Mouse (Mus musculus) lung, adult 2 months (tissue): Measurements from ENCODE around the gene Abcb9. TPM values are rescaled to one million over a fixed set of nuclear protein-coding genes. Genes with fewer than 3 reads are reported as not detected.
A peak's percentile ranks its signal among the peaks of the same experiment; 100 is the strongest.

Source experiments
- DNase-seq: peaks from one replicate; pipeline ENCODE4 v3.0.0; 2022
- H3K4me1 ChIP-seq: fragments of 200-500 bp; 2 replicates; pipeline ENCODE4 v1.6.1; 2011; ENCODE audit warnings: low read length; ENCODE audit not compliant: control insufficient read depth, insufficient read depth
- H3K4me3 ChIP-seq: fragments of 200-500 bp; replicated peaks from 2 replicates; pipeline ENCODE3; 2011; ENCODE audit warnings: low read depth, mild to moderate bottlenecking, control low read depth, low read length; ENCODE audit errors: extremely low read depth
- CTCF ChIP-seq: fragments of 200-500 bp; IDR thresholded peaks from 2 replicates; pipeline ENCODE4 v1.5.1; 2011; ENCODE audit warnings: mild to moderate bottlenecking, low read length, control low read depth; ENCODE audit not compliant: insufficient read depth
- POLR2A ChIP-seq: fragments of 200-500 bp; IDR thresholded peaks from 2 replicates; pipeline ENCODE4 v1.6.1; 2011; ENCODE audit warnings: low read depth, mild to moderate bottlenecking, control low read depth, low read length, borderline replicate concordance; ENCODE audit errors: extremely low read depth
- WGBS: fragments of 180-500 bp; shearing (Covaris S2); methylation state at CpG from one replicate; pipeline ENCODE4 v1.1.7; 2018; 5-methylcytosine and 5-hydroxymethylcytosine counted together
- polyA plus RNA-seq: library from polyadenylated mRNA; depleted of rRNA; stranded (reverse); fragments of >200 nt; gene quantifications from 2 replicates; pipeline ENCODE4 v1.2.3, GENCODE M21; 2012; rRNA removed

Abcb9 gene
- 7.7 and 7.8 TPM in 2 replicates for polyA plus RNA-seq

- Histone ChIP-seq H3K4me1 (peaks cover 5% of the 10 kb centered on the region), H3K4me3 (peak within 1 kb of the TSS; percentile 54)
- DNase-seq = peak; percentile 99
- TF ChIP-seq POLR2A (peak; percentile 73; the same call in 1 of the 2 replicates), CTCF (no peak)
- WGBS = under 1% methylated on average over 42 of the region's 42 CpGs
These were observed at the start of gene Abcb9 for GRCm38 (mm10) chr5:124095596-124096232. Gene Abcb9 (minus strand): TSS chr5:124095798.

DNA sequence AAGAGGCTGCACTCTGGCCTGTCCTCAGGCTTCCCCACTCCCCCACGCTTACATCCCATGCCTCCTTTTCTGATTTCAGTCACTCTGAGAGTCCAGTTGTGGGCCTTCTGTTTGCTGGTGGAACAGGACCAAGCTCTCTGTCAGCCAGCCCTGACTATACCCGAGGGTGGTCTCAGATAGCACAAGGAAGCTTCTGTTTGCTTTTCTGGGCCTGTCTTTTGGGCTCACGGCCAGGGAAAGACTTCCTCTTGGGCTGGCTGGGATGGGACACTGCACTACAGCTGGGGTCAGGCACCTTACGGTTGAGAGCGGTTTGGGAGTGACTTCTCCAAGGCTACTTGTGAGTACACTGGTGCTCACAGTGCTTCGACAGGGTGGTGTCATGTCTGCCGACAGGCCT is 42.5 kb upstream of the Abcb9 start:
- 43% methylated on average over 7 of the region's 7 CpGs for WGBS
- no peak for DNase-seq
- H3K4me1 ChIP-seq = 0 out of 2 replicates have a peak, but pooled peaks cover 2% of the 10 kb centered on the region
- no peak overlapping the region for H3K4me3 ChIP-seq
- no peak for TF ChIP-seq CTCF
- TF ChIP-seq POLR2A = no peak

DNA sequence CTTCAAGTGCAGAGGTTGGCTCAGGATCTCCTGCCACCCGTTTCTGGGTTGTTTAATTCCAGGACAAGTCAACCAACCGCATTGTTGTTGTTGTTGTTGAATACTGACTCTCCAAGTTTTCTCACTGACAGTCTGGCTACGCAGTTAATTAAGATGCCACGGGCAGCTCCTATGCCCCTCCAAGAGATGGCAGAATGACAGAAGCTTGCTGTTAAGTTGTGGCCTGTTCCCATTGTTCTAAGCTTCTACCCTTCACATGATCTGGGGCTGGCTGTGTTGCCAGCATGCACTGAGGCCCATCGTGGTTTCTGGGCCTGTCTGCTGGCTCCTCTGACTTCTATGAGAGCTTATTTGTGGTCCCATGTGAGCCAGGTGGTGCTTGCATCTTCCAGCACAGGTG is 38.7 kb upstream of the Abcb9 start:
- Histone ChIP-seq H3K4me3 (no peak overlapping the region), H3K4me1 (0 out of 2 replicates have a peak, but pooled peaks cover 2% of the 10 kb centered on the region)
- 85% methylated on average over 5 of the region's 5 CpGs for WGBS
- DNase-seq = no peak
- TF ChIP-seq CTCF (no peak), POLR2A (no peak)

GRCm38 (mm10) chr5:124125093-124125492 is 29.5 kb upstream of the Abcb9 start:
- no peak overlapping the region for H3K4me3 ChIP-seq
- no peak for DNase-seq
- TF ChIP-seq POLR2A (no peak), CTCF (no peak)
- H3K4me1 ChIP-seq = no peaks in the 10 kb centered on the region
- WGBS = 83% methylated on average over 11 of the region's 11 CpGs

GRCm38 (mm10) chr5:124122357-124122756 is 26.8 kb upstream of the Abcb9 start:
- 90% methylated on average over 18 of the region's 18 CpGs for WGBS
- DNase-seq = no peak
- H3K4me1 ChIP-seq = no peaks in the 10 kb centered on the region
- H3K4me3 ChIP-seq = no peak overlapping the region
- TF ChIP-seq CTCF (no peak), POLR2A (no peak)

DNA sequence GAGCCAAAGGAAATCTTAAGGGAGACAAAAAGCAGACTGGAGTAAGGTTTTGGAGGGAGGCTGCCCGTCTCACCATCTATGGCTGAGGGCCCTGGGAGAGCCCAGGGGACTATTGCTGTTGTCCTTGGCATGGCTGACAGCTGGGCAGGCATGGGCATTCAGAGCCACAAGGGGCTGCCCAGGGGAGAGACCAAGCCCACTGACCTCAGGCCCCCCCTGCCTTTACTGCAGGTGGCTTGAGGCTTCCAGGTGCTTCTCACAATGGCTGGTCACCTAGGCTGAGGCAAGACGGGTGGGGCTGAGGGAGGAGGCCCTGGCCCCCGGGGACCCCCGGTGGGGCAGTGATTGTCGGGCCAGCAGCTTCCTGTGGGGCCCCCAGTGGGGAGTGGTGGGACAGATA is 23.6 kb upstream of the Abcb9 start:
- 58% methylated on average over 5 of the region's 5 CpGs for WGBS
- TF ChIP-seq CTCF = no peak
- TF ChIP-seq POLR2A = no peak

DNA sequence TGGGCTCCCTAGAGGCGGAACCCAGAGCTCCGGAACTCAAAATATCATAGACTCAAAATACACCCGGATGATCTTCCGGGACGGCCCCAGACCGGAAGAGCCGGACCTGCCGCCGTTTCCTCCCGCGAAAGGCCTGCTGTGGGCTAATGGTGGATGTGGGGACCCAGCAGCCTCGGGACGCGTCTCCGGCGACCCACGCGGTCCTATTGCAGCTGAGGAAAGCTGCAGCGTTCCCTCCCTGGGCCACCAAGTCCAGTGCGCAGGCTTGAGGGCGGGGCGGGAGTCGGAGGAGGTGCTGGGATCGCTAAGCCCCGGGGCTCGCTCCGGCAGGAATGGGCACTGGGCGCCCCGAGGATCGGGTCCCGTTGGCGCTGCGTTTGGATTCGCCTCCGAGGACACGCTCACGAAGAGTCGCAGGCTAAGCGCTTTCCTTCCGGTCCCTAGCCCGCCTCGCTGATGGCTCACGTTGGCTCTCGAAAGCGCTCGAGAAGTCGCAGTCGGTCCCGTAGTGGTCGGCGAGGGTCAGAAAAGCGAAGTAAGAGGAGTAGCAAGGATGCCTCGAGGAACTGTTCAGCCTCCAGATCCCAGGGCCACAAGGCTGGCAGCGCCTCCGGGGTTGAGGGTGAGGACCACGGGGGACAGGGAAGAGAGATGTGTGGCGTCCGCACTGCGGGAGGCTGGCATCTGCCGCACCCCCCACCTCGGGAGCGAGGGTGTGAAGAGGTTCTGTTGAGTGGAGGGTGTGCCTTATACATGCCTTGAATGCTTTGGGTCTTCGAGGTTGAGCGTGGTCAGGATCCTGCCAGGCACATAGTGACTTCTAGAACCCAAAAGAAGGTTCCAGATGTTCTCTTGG is 20.6 kb upstream of the Abcb9 start, which contains the start of gene Arl6ip4:
Gene Arl6ip4, plus strand, starts transcription at position 100 of the 856 bp plus-strand sequence.
- DNase-seq = peak; percentile 76
- H3K4me3 ChIP-seq = peak within 1 kb of the TSS; percentile 94
- 1% methylated on average over 64 of the region's 64 CpGs for WGBS
- H3K4me1 ChIP-seq = peaks cover 14% of the 10 kb centered on the region
- TF ChIP-seq POLR2A = peak; percentile 69; the same call in 1 of the 2 replicates
- no peak for TF ChIP-seq CTCF

More for the DNA sequence above, 23.6 kb upstream of the Abcb9 start:
- DNase-seq = no peak
- no peak overlapping the region for H3K4me3 ChIP-seq
- peaks cover 7% of the 10 kb centered on the region; the same call in 1 of the 2 replicates for H3K4me1 ChIP-seq

DNA sequence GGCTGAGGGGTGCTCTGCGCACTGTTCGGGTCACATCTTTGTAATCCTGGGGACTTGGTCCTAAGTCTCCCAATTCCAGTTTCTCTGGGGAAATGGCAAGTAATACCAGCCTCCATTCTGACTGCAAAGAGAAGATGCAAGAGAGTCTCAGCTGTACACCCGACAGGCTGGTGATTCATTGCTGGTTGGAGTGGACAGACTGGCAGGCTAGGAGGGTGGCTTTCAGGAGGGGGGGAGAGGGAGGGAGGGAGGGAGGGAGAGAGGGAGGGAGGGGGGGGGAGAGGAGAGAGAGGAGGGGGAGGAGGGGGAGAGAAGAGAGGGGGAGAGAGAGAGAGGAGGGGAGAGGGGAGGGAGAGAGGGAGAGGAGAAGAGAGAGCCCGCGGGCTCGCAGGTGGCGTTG is 19.9 kb upstream of the Abcb9 start:
- TF ChIP-seq CTCF (no peak), POLR2A (no peak)
- H3K4me3 ChIP-seq = peak overlapping the region; percentile 94
- WGBS = 23% methylated on average over 7 of the region's 7 CpGs
- DNase-seq = no peak
- peaks cover 17% of the 10 kb centered on the region for H3K4me1 ChIP-seq

- Histone ChIP-seq H3K4me1 (peaks cover 17% of the 10 kb centered on the region), H3K4me3 (no peak overlapping the region)
- 92% methylated on average over 24 of the region's 24 CpGs for WGBS
- DNase-seq = no peak
- TF ChIP-seq POLR2A = no peak
These were observed 18.9 kb upstream of the Abcb9 start for GRCm38 (mm10) chr5:124114276-124115025.
